Mouse (Mus musculus): ENCODE measurements around the gene Hspe1. TPM values are rescaled to one million over a fixed set of nuclear protein-coding genes. Genes with fewer than 3 reads are reported as not detected.

Gene Hspe1
- polyA plus RNA-seq, 1 experiment from 2014 or later, result 435 TPM

- Histone ChIP-seq H3K4me3 (ENCODE audit: low read depth, low read length) (no peak overlapping the region), H3K4me2 (no peak overlapping the region), H3K9me3 (ENCODE audit: low read depth, low read length) (no peaks in the 10 kb centered on the region), H3K27me3 (ENCODE audit: insufficient read depth, low read length) (no peaks in the 10 kb centered on the region), H3K4me1 (ENCODE audit: insufficient read depth) (peaks cover 11% of the 10 kb centered on the region), H3K27ac (ENCODE audit: low read depth) (no peak overlapping the region), H3K36me3 (ENCODE audit: insufficient read depth) (peaks cover 23% of the 10 kb centered on the region), H3K9ac (no peak overlapping the region)
- 95% methylated on average over 1 of the region's 1 CpGs for WGBS
- TF ChIP-seq CTCF (IDR thresholded peaks at IDR 0.05; ENCODE audit: low read depth), result no peak
- ATAC-seq (ENCODE audit: insufficient read depth), result no peak
- no peak for DNase-seq
Observed at GRCm38 (mm10) chr1:55135846-55136245, 47.9 kb downstream of the Hspe1 start.

Other genes with a start within 250 kb of the Hspe1 start
- 18.3 and 22.2 TPM in 2 replicates for gene Ankrd44, start 161.7 kb upstream of the Hspe1 start, polyA plus RNA-seq (2014; fragmentation: Nextera tagmentation; extraction: Ambion mirVana)
- gene Sf3b1, start 60.7 kb upstream of the Hspe1 start, polyA plus RNA-seq (2014; fragmentation: Nextera tagmentation; extraction: Ambion mirVana), result 313 and 342 TPM in 2 replicates
- 21.1 and 22.9 TPM in 2 replicates for gene Coq10b, start 35.4 kb upstream of the Hspe1 start, polyA plus RNA-seq (2014; fragmentation: Nextera tagmentation; extraction: Ambion mirVana)
- gene Hspd1, start 111 bp downstream of the Hspe1 start, polyA plus RNA-seq (2014; fragmentation: Nextera tagmentation; extraction: Ambion mirVana), result 312 and 315 TPM in 2 replicates
- 141 TPM in 2 replicates for gene Mob4, start 43.1 kb downstream of the Hspe1 start, polyA plus RNA-seq (2014; fragmentation: Nextera tagmentation; extraction: Ambion mirVana)
- gene Rftn2, start 138.7 kb downstream of the Hspe1 start, polyA plus RNA-seq (2014; fragmentation: Nextera tagmentation; extraction: Ambion mirVana), result 12.1 and 12.6 TPM in 2 replicates
- gene Mars2, start 149.0 kb downstream of the Hspe1 start, polyA plus RNA-seq (2014; fragmentation: Nextera tagmentation; extraction: Ambion mirVana), result 2.9 and 3.3 TPM in 2 replicates

All from lung, embryonic 14.5 days (tissue).